Mouse (Mus musculus) regulatory T cell (primary cell): Measurements from ENCODE around the gene Limk1.

ENCODE experiments used
- in situ Hi-C: fragments of 300-600 bp; cut with MboI, MseI; formaldehyde crosslinking; loops from one replicate; pipeline ENCODE4 v1.15.1; 2025; ENCODE audit warnings: high pct_unique_total_duplicates

The Limk1 gene

DNA sequence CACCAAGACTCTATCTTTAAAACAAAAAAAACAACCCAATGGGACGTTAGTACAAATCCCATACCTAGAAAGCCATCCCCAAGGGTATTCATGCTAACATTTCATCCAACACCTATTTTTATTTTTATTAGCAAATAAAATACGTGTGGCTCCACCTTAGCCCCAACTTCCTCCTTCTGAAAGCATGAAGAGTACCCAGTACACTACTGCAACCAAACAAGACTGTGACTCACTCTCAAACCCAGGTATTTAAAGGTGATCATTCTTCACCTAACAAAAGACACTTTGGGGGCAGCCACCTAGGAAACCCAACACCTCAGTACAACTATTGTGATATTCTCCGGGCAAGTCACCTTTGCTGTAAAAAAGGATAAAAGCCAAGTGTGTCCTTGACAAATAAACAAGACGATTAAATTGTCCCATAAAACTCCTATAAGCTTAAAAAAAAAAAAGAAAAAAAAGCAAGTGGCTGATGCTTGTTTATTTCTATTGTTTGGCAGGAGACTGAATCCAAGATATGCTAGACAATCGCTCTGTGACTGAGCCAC, 50.5 kb downstream of the Limk1 start:
- in situ Hi-C loops: loop anchor here (5.0 kb wide), 1 partner anchor 39 kb away; no protein-coding TSS in a partner anchor

- in situ Hi-C loops: no loop called here
Observed at GRCm38 (mm10) chr5:134632841-134633240, 55.6 kb downstream of the Limk1 start.

DNA sequence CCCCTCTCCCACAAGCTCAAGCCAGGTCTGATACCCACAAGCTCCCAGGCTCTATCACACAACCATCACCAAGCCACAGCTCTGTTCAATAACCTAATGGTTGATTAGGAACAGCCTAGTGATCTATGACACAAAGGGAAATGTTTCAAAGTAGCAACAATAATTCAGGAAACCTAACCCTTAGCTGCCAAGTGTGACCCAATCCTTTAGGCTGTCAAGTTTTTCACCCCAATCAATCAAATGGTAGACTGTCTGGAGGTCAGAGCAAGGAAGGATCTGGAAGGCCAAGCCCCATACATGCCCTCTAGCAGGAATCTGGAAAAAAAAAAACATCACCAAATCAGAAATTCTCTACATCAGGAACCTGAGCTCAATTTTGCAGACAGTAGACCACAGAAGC, 57.6 kb downstream of the Limk1 start:
- in situ Hi-C loops: no loop called here

DNA sequence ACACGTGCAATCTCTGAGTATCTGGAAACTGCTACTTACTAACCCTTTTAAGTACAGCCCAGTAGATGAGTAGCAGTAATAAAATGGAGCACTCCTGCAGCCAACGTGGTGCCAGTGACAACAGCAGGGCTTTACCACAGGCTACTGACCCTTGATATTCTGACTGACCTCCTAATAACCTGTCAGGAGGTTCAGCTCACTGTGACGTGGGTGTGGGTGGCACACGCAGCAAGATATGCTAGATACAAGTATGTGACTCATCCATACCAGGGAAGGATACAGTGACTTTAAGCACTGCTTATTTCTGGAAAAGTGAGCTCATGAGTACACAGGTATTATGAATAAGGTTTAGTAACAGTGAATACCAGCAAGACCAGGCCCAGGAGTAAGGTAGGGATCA, 58.9 kb downstream of the Limk1 start:
- in situ Hi-C loops: no loop called here

- in situ Hi-C loops: no loop called here
Observed at GRCm38 (mm10) chr5:134622069-134622468, 66.3 kb downstream of the Limk1 start.

DNA sequence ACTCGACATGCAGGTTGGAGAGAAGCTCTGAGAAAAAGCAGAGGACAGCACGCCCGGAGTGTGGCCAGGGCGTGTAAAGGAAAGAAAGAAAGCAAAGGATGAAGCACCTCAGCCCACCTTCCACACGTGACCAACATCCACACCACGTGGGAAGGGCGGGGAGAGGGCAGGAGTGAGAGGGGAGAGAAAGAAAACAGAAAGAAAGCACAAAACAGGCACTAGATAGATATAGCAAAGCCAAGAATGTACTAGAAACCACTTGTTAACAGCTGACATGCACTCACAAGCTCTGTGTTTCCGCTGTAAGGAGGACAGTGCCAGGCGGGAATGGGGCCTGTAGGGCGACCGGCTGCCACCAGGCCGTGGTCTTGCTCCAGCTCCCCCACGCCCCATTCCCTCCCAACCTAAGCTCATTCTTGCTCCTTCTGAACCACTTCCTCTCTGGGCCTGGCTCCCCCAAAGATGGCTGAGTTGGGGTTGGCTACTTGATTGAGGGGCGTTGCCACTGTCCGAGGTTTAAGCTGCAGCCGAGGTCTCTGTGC, 67.2 kb downstream of the Limk1 start:
- in situ Hi-C loops: no loop called here

GRCm38 (mm10) chr5:134620457-134620856, 67.9 kb downstream of the Limk1 start:
- in situ Hi-C loops: no loop called here

DNA sequence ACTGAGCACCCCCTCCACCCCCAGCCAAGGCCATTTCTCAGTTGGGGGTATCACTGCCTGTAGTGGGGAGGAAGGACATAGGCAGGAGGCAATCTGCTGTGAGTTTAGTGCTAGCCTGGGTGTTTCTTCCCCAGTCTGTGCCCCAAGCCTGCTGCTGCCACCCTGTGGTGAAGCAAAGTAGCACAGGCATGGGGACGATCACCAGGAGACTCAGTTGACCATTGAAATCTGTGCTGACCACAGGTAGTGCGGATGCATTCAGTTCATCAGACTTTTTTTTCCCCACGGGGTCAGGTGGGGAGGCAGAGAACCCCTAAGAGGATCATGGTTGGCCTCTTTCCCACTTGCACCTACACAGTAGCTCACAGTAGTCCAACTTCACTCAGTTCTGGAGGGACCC, 71.3 kb downstream of the Limk1 start:
- in situ Hi-C loops: loop anchor here (5.0 kb wide), 1 partner anchor 120 kb away; no protein-coding TSS in a partner anchor

GRCm38 (mm10) chr5:134615780-134616179, 72.6 kb downstream of the Limk1 start:
- in situ Hi-C loops: loop anchor here (5.0 kb wide), 1 partner anchor 118 kb away; no protein-coding TSS in a partner anchor

- in situ Hi-C loops: loop anchor here (5.0 kb wide), 1 partner anchor 118 kb away; no protein-coding TSS in a partner anchor
Observed at GRCm38 (mm10) chr5:134615380-134615779, 73.0 kb downstream of the Limk1 start.

DNA sequence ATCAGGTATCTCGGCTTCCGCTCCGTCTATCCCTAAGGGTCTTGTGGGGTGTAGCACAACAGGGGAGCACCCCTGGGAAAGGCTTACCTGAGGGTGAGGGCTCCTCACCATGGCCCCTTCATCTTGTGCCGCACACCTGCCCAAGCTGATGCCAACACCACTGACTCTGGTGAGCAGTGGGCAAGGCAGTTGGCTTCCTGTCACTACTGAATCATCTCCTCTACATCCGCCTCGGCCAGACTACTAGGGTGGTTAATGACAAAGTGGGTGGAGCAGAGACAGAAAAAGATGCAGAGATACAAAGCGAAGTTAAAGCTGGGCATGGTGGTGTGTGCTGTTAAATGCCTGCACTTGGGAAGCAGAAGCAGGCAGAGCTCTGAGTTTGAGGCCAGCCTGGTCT, 73.6 kb downstream of the Limk1 start, which contains the start of gene Lat2:
Gene Lat2 (minus strand): TSS at position 224 of the 400 bp plus-strand sequence.
- in situ Hi-C loops: loop anchor here (5.0 kb wide), 1 partner anchor 118 kb away; no protein-coding TSS in a partner anchor

DNA sequence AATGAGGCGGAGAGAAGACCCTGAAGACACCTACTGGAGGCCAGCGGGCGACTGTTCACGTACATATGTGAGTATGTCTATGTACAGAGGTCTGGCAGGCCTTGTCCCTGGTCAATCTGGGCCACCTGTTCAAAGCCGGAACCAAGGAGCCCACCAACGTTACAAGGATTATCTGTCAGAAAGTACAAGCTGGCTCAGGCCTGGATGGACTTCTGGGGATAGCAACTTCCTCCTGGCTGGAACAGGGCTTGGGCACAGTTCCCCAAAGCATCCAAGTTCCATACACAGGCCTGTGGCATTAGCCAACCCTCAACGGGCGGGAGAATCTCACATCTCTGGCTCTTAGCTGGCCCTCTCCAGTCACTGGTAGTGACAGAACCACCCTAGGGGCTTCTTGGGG, 74.1 kb downstream of the Limk1 start:
- in situ Hi-C loops: no loop called here

DNA sequence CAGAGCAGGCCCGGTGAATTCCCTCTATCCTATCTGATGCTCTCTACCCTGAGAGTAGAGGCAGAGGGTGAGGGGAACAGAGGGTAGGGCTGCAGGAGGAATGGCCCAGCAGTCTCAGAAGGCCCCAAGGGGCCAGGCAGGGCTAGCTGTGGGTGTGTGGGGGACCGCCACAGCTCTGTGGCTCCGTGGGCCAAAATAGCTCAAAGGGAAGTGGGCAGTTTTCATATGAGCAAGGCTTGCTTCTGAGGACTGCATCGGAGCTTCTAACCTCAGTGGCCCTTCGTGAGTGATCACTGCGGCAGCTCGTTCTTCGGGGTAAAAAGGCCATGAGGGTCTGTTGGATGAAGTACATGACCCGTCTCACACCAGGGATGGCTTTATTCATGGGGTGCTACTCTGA, 74.7 kb downstream of the Limk1 start:
- in situ Hi-C loops: no loop called here

GRCm38 (mm10) chr5:134611810-134612521, 76.4 kb downstream of the Limk1 start:
- in situ Hi-C loops: no loop called here

GRCm38 (mm10) chr5:134609916-134610643, 78.3 kb downstream of the Limk1 start:
- in situ Hi-C loops: no loop called here

DNA sequence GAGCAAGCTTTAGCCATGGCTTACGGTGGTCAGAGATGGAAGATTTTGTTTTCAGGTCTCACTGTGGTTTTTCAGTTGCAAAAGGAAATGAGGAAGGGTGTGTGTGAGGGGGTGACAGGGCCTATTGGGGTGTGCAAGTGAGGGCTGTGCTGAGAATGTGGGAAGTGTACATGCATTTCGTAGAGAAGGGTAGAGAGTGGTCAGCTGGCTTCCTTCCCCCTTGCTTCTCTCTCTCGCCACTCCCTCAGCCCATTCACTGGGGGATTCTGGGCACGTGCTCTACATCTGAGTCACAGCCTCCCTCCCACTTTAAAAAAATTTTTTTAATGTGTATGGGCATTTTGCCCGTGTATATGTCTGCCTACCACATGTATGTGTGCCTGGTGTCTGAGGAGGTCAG, 81.3 kb downstream of the Limk1 start:
- in situ Hi-C loops: no loop called here

DNA sequence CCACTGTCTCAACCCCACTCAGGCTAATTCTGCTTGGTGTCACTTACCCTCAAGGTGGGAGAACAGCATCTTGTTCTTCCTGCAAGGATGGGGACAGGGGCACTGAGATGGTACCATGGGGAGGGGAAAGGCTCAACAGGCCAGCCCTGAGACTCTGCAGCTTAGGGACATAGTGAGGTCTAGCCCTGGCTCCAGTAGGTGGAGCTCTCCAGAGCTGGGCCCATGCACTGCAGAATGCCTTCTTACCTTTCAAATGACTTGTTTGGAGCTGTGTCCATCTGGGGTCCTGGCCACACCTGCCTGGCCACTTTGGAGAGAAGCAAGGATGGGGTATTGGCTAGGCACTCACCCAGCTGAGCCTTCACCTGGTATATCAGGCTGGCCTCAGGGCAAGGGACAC, 82.1 kb downstream of the Limk1 start:
- in situ Hi-C loops: no loop called here
